ENCODE assay signal across 10 mouse cellular contexts in genomic region chr9:61309768-61310493, GRCm38 (mm10).
DNase-seq lines count a peak whose midpoint lies in the region; ATAC-seq and TF ChIP-seq lines count a peak whose summit lies in the region.
"Had no signal": no experiment of that assay in that cellular context is flagged by ENCODE, and none has a peak within 500 bp of the region (broad histone marks: within the 10 kb centered on the region; RNA-seq: fewer than 3 reads in every experiment).

No protein-coding gene starts in this region.

- no peaks in the 10 kb centered on the region for H3K79me2 ChIP-seq in C2C12 (ENCODE audit: control insufficient read depth, insufficient read depth)

- no peaks in the 10 kb centered on the region for H3K36me3 ChIP-seq in kidney, embryonic 14.5 days (ENCODE audit: control insufficient read depth, insufficient read depth, low read length)
- H3K36me3 ChIP-seq in C2C12 (ENCODE audit: control insufficient read depth, insufficient read depth) = no peaks in the 10 kb centered on the region

- no peak for TF ChIP-seq CTCF in C2C12 (IDR thresholded peaks at IDR 0.05; ENCODE audit: control insufficient read depth, insufficient read depth, insufficient read length)
- TF ChIP-seq CTCF in lung, adult 2 months (IDR thresholded peaks at IDR 0.05; ENCODE audit: insufficient read depth, low read length) = no peak

- no peak for TF ChIP-seq POLR2A in lung, adult 2 months (IDR thresholded peaks at IDR 0.05; ENCODE audit: borderline replicate concordance, extremely low read depth, low read depth, low read length)

- H3K27ac ChIP-seq in kidney, embryonic 14.5 days (ENCODE audit: low read depth, low read length) = no peak overlapping the region

- no peak overlapping the region for H3ac ChIP-seq in C2C12 (ENCODE audit: control insufficient read depth, insufficient read length, low read depth)

- ATAC-seq in kidney, embryonic 14.5 days (ENCODE audit: low FRiP score, low TSS enrichment) = no peak
- ATAC-seq: intestine, postnatal 0 days had no signal

- 91% methylated on average over 8 of the region's 8 CpGs for WGBS in kidney, embryonic 14.5 days
- WGBS in lung, adult 2 months = 62% methylated on average over 8 of the region's 8 CpGs

- H3K9me3 ChIP-seq in kidney, embryonic 14.5 days (ENCODE audit: control insufficient read depth, low read length) = no peaks in the 10 kb centered on the region

- no peak overlapping the region for H3K4me2 ChIP-seq in kidney, embryonic 14.5 days (replicated peaks; ENCODE audit: low read depth, low read length)
- H3K4me2 ChIP-seq: heart, embryonic 11.5 days had no signal

- peaks cover 19% of the 10 kb centered on the region for H3K4me1 ChIP-seq in kidney, embryonic 14.5 days (ENCODE audit: control insufficient read depth, insufficient read depth, low read length)
- peaks cover 3% of the 10 kb centered on the region for H3K4me1 ChIP-seq in lung, adult 2 months (ENCODE audit: control insufficient read depth, insufficient read depth, low read length)

- peaks cover 4% of the 10 kb centered on the region; the same call in 1 of the 2 replicates for H3K27me3 ChIP-seq in kidney, embryonic 14.5 days (ENCODE audit: control insufficient read depth, insufficient read depth, low read length)
- no peaks in the 10 kb centered on the region for H3K27me3 ChIP-seq in C2C12 (ENCODE audit: control insufficient read depth, insufficient read depth, insufficient read length)

- H3K79me3 ChIP-seq in C2C12 (ENCODE audit: low read depth) = no peaks in the 10 kb centered on the region

- DNase-seq in kidney, postnatal 36 days = peak; percentile 52 to 63
- DNase-seq in adrenal gland, postnatal 10 days = peak; percentile 75
- DNase-seq in lung, adult 2 months = peak; percentile 48
- DNase-seq in urinary bladder, adult 18-20 months (ENCODE audit: low spot score in 2 of 2) = no peak
- no peak for DNase-seq in urinary bladder, postnatal 25 days (ENCODE audit: low spot score)
- no peak for DNase-seq in embryo, embryonic 9.5 days (ENCODE audit: extremely low spot score)

- H3K4me3 ChIP-seq in kidney, embryonic 14.5 days (ENCODE audit: low read length) = no peak overlapping the region
- H3K4me3 ChIP-seq in C2C12 (ENCODE audit: insufficient read depth, poor library complexity, severe bottlenecking) = no peak overlapping the region
- H3K4me3 ChIP-seq in lung, adult 2 months (replicated peaks; ENCODE audit: extremely low read depth, low read depth, low read length) = no peak overlapping the region

- no peak overlapping the region; the same call in 1 of the 2 replicates for H3K9ac ChIP-seq in kidney, embryonic 14.5 days (ENCODE audit: low read depth, low read length)

TF ChIP-seq in C2C12, 6 proteins besides CTCF, POLR2A, EP300 and RAD21:
- no peak for TF ChIP-seq FOSL1 (IDR thresholded peaks at IDR 0.05; ENCODE audit: insufficient read depth, low read length, poor library complexity, severe bottlenecking)
- peak; percentile 14 for TF ChIP-seq CEBPB (IDR thresholded peaks at IDR 0.05; ENCODE audit: low read depth)
- TF ChIP-seq MYOG (IDR thresholded peaks at IDR 0.05; ENCODE audit: control insufficient read depth, extremely low read depth, insufficient read length) = no peak

Comparison
In these comparisons a context has a peak if more than half of its experiments do, and no peak if none do; other contexts are left out.
1. DNase-seq: peak in kidney, postnatal 36 days (2 of 2), adrenal gland, postnatal 10 days (single experiment) and lung, adult 2 months (single experiment); none in urinary bladder, adult 18-20 months (0 of 2), urinary bladder, postnatal 25 days (single experiment) and embryo, embryonic 9.5 days (single experiment).